Mouse (Mus musculus) ovary, adult 2 months (tissue): ENCODE measurements around the gene Axdnd1. TPM values are rescaled to one million over a fixed set of nuclear protein-coding genes. Genes with fewer than 3 reads are reported as not detected.

Experiments used
- polyA plus RNA-seq: library from polyadenylated mRNA; depleted of rRNA; stranded (reverse); fragments of >200 nt; gene quantifications from 2 replicates; pipeline ENCODE4 v1.2.3, GENCODE M21; 2012; rRNA removed

Axdnd1 gene
- 0.31 and 0.47 TPM in 2 replicates for polyA plus RNA-seq

GRCm38 (mm10) chr1:156420671-156421297 is at the start of gene Axdnd1:
Gene Axdnd1 (minus strand): TSS chr1:156421159.

DNA sequence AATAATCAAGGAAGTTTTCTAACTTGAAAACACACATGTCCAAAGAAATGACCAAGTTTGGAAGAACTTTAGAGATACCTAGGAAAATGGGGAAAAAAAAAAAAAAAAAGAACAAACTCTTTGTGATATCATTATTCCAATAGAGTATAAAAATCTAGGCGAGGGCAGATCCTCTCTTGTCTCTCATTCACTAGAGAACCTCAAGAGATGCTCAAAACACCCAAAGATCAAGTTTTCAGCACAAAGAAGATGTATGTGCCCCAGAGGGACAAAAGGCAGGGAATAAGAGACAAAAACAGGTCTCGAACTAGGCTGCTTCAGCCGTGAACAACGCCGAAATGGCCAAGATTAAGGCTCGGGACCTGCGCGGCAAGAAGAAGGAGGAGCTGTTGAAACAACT is 55.2 kb downstream of the Axdnd1 start, which contains the start of gene Gm2000:
TSS of gene Gm2000 (plus strand) at position 301 of the 400 bp plus-strand sequence.

DNA sequence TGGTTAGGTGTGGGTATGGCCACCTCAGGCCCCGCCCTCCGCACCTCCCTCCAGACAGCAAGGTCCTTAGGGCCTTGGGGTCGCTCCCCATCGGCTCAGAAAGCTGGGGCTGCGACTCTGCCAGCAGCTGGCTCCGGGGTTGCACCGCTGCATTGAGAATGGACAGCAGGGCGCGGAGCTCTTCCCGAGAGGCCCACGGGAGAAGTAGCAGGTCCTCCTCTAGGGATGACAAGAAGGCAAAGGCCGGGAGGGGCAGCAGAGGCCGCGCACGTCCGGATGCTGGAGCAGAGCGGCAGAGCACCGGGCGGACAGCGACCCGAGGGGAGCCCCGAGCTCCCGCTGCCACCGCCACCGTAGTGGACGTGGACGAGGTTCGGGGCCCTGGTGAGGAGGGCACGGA is 110.3 kb downstream of the Axdnd1 start, which contains the start of gene Nphs2:
TSS of gene Nphs2 (plus strand) at position 98 of the 400 bp plus-strand sequence.

DNA sequence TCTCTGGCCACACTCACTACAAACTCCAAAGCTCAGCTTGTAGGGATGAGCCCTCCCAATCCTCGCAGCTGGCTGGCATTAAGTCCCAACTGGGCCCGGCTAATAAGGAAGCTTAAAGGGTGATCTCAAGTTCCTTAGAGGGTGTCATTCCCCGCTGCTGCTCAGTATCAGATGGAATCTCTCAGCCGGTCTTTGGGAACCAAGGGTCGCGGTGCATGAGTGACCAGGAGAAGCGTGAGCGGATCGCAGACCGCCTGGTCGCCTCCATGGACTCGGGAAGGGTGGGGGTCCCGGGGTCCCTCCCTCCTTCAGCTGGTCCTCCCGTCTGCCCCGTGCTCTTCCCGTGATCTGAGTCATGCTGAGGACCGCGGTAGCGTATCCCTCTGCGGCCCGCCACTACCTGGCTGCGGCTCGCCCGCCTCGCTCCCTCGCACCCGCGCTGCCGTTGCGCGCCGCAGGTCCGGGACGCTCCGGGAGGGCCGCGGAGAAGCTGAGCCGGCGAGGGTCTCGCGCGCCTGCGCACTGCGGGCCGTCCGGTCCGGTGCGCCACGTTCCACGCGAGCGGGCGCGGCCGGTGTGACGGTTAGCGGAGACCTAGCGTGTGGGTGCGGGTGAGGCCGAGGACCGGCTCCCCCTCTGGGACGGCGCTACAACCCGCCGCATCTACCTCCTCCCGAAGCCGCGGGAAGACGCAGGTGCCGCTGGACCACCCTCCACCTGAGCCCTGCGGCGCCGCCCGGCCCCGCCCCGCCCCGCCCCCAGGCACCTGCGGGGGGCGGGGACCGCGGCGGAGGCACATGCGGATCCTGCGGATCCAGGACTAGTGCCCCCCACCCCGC is 117.8 kb downstream of the Axdnd1 start, which contains the start of gene Tdrd5:
TSS of gene Tdrd5 (minus strand) at position 754 of the 839 bp plus-strand sequence.

Other genes starting within 250 kb of the Axdnd1 start
- gene Fam163a, start 216.1 kb downstream of the Axdnd1 start, polyA plus RNA-seq, result 0.81 and 0.97 TPM in 2 replicates
- gene Tdrd5, start 117.5 kb downstream of the Axdnd1 start, polyA plus RNA-seq, result 3.4 and 5.1 TPM in 2 replicates
- 0.24 and 0.44 TPM in 2 replicates for gene Nphs2, start 110.4 kb downstream of the Axdnd1 start, polyA plus RNA-seq
- 13.5 and 28.0 TPM in 2 replicates for gene Gm2000, start 55.1 kb downstream of the Axdnd1 start, polyA plus RNA-seq
- 210 and 314 TPM in 2 replicates for gene Soat1, start 53.2 kb upstream of the Axdnd1 start, polyA plus RNA-seq
- 23.8 and 27.4 TPM in 2 replicates for gene Gm10031, start 102.9 kb upstream of the Axdnd1 start, polyA plus RNA-seq
- gene Abl2, start 137.6 kb upstream of the Axdnd1 start, polyA plus RNA-seq, result 12.4 and 18.3 TPM in 2 replicates